In genomic region chr9:68655018-68656005, GRCm38 (mm10) we compare ENCODE assay signal across 8 mouse cellular contexts. TPM values are rescaled to one million over a fixed set of nuclear protein-coding genes. Genes with fewer than 3 reads are reported as not detected.
DNase-seq lines count a peak whose midpoint lies in the region; ATAC-seq lines count a peak whose summit lies in the region.

No protein-coding gene starts in this region.

- H3K4me1 ChIP-seq in intestine, embryonic 14.5 days (replicated peaks; ENCODE audit: control insufficient read depth, insufficient read depth, low read length), result peaks cover 13% of the 10 kb centered on the region; the same call in 1 of the 2 replicates
- H3K4me1 ChIP-seq in midbrain, embryonic 11.5 days (ENCODE audit: control insufficient read depth, insufficient read depth, low read length), result peaks cover 12% of the 10 kb centered on the region
- peaks cover 5% of the 10 kb centered on the region; the same call in 1 of the 2 replicates for H3K4me1 ChIP-seq in stomach, embryonic 14.5 days (ENCODE audit: control insufficient read depth, insufficient read depth, low read length)

- H3K4me2 ChIP-seq in intestine, embryonic 14.5 days (ENCODE audit: low read length), result peak overlapping the region; percentile 78
- peak overlapping the region; percentile 89 for H3K4me2 ChIP-seq in midbrain, embryonic 11.5 days
- peak overlapping the region; percentile 98 for H3K4me2 ChIP-seq in stomach, embryonic 14.5 days (replicated peaks; ENCODE audit: low read depth, low read length)

- peak overlapping the region; percentile 70 for H3K9ac ChIP-seq in intestine, embryonic 14.5 days (ENCODE audit: low read length)
- peak overlapping the region; percentile 69 for H3K9ac ChIP-seq in midbrain, embryonic 11.5 days (ENCODE audit: low read length)
- H3K9ac ChIP-seq in stomach, embryonic 14.5 days (replicated peaks; ENCODE audit: low read depth, low read length), result peak overlapping the region; percentile 43

- H3K9me3 ChIP-seq in intestine, embryonic 14.5 days (ENCODE audit: control insufficient read depth, low read length), result no peaks in the 10 kb centered on the region
- H3K9me3 ChIP-seq in midbrain, embryonic 11.5 days (ENCODE audit: control insufficient read depth, low read length), result no peaks in the 10 kb centered on the region
- H3K9me3 ChIP-seq in stomach, embryonic 14.5 days (ENCODE audit: control insufficient read depth, low read depth, low read length), result no peaks in the 10 kb centered on the region

- ATAC-seq in intestine, embryonic 14.5 days (replicated peaks; ENCODE audit: low FRiP score, low TSS enrichment, low read depth), result peak; percentile 56; the same call in 1 of the 2 replicates
- peak; percentile 10; the same call in 1 of the 2 replicates for ATAC-seq in midbrain, embryonic 11.5 days (ENCODE audit: low FRiP score)
- 0 out of 2 replicates have a peak, but pooled peaks have one; percentile 10 for ATAC-seq in stomach, embryonic 14.5 days (ENCODE audit: insufficient number of reproducible peaks, insufficient read depth, low FRiP score, low read depth)
- no peak for ATAC-seq in megakaryocyte progenitor cell, adult 5-6 weeks (replicated peaks; ENCODE audit: poor library complexity)

- no peaks in the 10 kb centered on the region for H3K27me3 ChIP-seq in intestine, embryonic 14.5 days (replicated peaks; ENCODE audit: control insufficient read depth, insufficient read depth, low read length)
- no peaks in the 10 kb centered on the region for H3K27me3 ChIP-seq in midbrain, embryonic 11.5 days (ENCODE audit: control insufficient read depth, insufficient read depth, low read length)
- H3K27me3 ChIP-seq in stomach, embryonic 14.5 days (ENCODE audit: control insufficient read depth, insufficient read depth, low read length), result no peaks in the 10 kb centered on the region

- H3K4me3 ChIP-seq in intestine, embryonic 14.5 days (ENCODE audit: low read depth, low read length), result peak overlapping the region; percentile 76
- H3K4me3 ChIP-seq in midbrain, embryonic 11.5 days (ENCODE audit: low read depth, low read length), result peak overlapping the region; percentile 78
- H3K4me3 ChIP-seq in stomach, embryonic 14.5 days (ENCODE audit: low read depth, low read length), result peak overlapping the region; percentile 79

- H3K27ac ChIP-seq in intestine, embryonic 14.5 days (ENCODE audit: low read depth), result peak overlapping the region; percentile 93; the same call in 1 of the 2 replicates
- no peak overlapping the region for H3K27ac ChIP-seq in midbrain, embryonic 11.5 days (ENCODE audit: low read depth, low read length)
- H3K27ac ChIP-seq in stomach, embryonic 14.5 days (ENCODE audit: low read length), result peak overlapping the region; percentile 55; the same call in 1 of the 2 replicates

- H3K36me3 ChIP-seq in intestine, embryonic 14.5 days (ENCODE audit: control insufficient read depth, insufficient read depth, low read length), result no peaks in the 10 kb centered on the region
- no peaks in the 10 kb centered on the region for H3K36me3 ChIP-seq in midbrain, embryonic 11.5 days (ENCODE audit: control insufficient read depth, insufficient read depth, low read length)
- H3K36me3 ChIP-seq in stomach, embryonic 14.5 days (ENCODE audit: control insufficient read depth, insufficient read depth, low read length), result no peaks in the 10 kb centered on the region

- WGBS in intestine, embryonic 14.5 days, result under 1% methylated on average over 31 of the region's 31 CpGs
- WGBS in midbrain, embryonic 11.5 days, result 1% methylated on average over 31 of the region's 31 CpGs
- WGBS in stomach, embryonic 14.5 days, result 1% methylated on average over 31 of the region's 31 CpGs

- intact Hi-C loops in gastrocnemius, postnatal 14 days (cut with DNase I; ENCODE audit: low total_unique reads), result no loop called here
- intact Hi-C loops in left cerebral cortex, postnatal 4 days (cut with DNase I), result no loop called here

- peak; percentile 73 for DNase-seq in ZHBTc4 (ENCODE audit: low read depth, low spot score)
- DNase-seq in cerebellum, postnatal 36 days, result peak; percentile 74
- DNase-seq in gastrocnemius, postnatal 14 days, result peak; percentile 42
- DNase-seq in intestine, embryonic 14.5 days (ENCODE audit: low spot score), result peak; percentile 77
- DNase-seq in left cerebral cortex, postnatal 4 days, result peak; percentile 43
- DNase-seq in midbrain, embryonic 11.5 days (ENCODE audit: low spot score, missing footprints), result peak; percentile 88

RNA-seq across cellular contexts. Expression of gene Rora, which starts 1.7 kb away (rescaled TPM):
- total RNA-seq in gastrocnemius, postnatal 14 days (2021), result 10 to 100 TPM; 46.0 to 53.4 TPM
- polyA plus RNA-seq in intestine, embryonic 14.5 days (2014; fragmentation: Nextera tagmentation; extraction: Ambion mirVana), result 4.4 and 6.0 TPM in 2 replicates
- 10 to 100 TPM; 25.3 to 29.2 TPM for total RNA-seq in left cerebral cortex, postnatal 4 days (2021)
- polyA plus RNA-seq in midbrain, embryonic 11.5 days (2014; fragmentation: Nextera tagmentation; extraction: Ambion mirVana), result 3.9 and 4.3 TPM in 2 replicates
- polyA plus RNA-seq in stomach, embryonic 14.5 days (2014; fragmentation: Nextera tagmentation; extraction: Ambion mirVana), result 7.1 and 8.6 TPM in 2 replicates
- 0.54 and 1.2 TPM in 2 replicates for total RNA-seq in megakaryocyte progenitor cell, adult 5-6 weeks (2015)
- 0.42 and 1.0 TPM in 2 replicates for total RNA-seq in megakaryocyte progenitor cell, adult 5-6 weeks (2017)

Comparison
In these comparisons a context has a peak if more than half of its experiments do, and no peak if none do; other contexts are left out.
1. RNA of gene Rora, which starts 1.7 kb away (total RNA-seq): 46.0 to 53.4 TPM in gastrocnemius, postnatal 14 days and 25.3 to 29.2 TPM in left cerebral cortex, postnatal 4 days; 0.42 to 1.2 TPM in megakaryocyte progenitor cell, adult 5-6 weeks; every median in the first group is over 10 times any median in the second.
2. Peak in every context shown above with its lines, with median percentiles within 50 percentile points of each other: DNase-seq, H3K4me2 ChIP-seq, H3K4me3 ChIP-seq and H3K9ac ChIP-seq.